Mouse (Mus musculus) spleen, embryonic (tissue): Measurements from ENCODE around the gene Pi4kb.

ENCODE experiments used
- CTCF ChIA-PET: fragments of 350-600 bp; sonication (Branson Sonifier 250); formaldehyde crosslinking; loops from one replicate; lab custom pipeline; 2022; lab: Charles Lee

Gene Pi4kb

DNA sequence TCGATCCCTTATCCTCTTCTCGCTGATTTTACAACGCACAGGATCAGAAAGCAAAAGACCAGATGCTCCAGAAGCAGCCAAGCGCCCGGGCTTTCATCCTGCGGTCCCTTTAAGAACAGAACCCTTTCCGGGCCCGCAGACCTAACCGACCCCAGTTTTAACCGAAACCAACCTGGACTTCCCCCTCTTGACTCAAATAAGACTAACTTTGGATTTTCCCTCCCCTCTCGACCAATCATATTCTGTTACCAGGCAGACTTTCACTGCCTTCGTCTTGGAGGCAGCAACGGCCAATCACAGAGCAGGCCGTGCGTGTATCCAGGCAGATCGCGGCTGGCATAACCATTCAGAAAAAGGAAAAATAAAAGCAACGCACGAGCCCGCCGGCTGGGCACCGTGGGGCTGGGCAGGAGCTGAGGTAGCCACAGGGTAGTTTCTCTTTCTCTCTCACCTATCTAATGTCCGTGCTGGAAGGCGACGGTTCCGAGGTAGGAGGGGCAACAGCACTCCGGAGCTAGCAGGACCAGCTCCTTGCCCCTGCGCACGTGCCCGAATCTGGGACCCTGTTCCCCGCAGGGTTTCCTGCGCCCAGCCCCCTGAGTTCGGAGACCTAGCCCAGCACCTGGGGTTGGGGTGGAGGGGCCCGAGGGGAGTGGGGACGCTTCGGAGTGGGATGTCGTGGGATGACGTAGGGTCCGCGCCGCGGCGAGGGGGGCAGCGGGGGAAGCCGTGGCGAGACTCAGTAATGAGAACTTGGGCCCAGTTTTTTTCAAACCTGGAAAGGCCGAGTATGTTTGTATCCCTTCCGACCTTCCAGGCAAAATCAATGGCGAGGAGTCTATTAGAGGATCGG lies 20.5 kb upstream of the Pi4kb start, which contains the start of gene Rfx5:
Gene Rfx5, plus strand, starts transcription at position 312 of the 853 bp plus-strand sequence.
- CTCF ChIA-PET = interaction anchor here (0.8 kb wide), 1 partner anchor 9 kb away, joined by 8 read pairs; no protein-coding TSS in a partner anchor

DNA sequence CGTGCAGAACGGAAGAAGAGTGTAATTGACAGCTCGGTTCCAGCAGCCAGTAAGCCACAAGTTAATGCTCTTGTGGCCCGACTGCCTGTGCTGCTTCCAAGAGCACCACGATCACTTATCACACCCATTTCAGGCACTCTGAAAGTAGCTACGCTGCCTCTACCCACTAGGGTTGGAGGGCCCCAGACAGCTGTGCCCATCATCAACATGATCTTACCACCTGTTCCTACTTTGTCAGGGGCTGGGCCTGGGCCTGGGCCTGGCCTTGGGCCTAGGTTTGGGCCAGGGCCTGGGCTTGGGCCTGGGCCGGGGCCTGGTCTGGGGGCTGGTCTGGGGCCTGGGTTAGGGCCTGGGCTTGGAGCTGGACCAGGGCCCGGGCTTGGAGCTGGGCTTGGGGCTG lies 16.2 kb upstream of the Pi4kb start:
- CTCF ChIA-PET = interaction anchor here (0.6 kb wide), 1 partner anchor 34 kb away, joined by 3 read pairs; no protein-coding TSS in a partner anchor

DNA sequence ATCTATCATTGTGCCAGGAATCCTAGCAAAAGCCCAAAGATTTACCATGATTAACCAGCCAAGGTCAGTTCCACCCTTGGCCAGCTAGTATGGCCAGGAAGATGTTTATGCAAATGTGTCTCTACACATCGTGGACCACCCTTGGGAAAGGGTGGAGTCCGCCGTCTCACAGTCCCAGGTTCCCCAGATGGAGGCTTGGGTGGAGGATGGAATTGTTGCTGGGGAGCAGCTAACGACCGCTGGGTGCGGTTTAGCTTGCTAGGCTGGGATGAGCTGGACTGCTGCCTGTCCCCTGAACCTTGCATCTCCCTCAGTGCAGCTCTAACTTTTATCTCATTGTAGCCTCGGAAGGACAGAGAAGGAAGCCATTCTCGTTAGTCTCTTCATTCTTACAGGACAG lies 14.7 kb upstream of the Pi4kb start:
- CTCF ChIA-PET = no interaction called here

DNA sequence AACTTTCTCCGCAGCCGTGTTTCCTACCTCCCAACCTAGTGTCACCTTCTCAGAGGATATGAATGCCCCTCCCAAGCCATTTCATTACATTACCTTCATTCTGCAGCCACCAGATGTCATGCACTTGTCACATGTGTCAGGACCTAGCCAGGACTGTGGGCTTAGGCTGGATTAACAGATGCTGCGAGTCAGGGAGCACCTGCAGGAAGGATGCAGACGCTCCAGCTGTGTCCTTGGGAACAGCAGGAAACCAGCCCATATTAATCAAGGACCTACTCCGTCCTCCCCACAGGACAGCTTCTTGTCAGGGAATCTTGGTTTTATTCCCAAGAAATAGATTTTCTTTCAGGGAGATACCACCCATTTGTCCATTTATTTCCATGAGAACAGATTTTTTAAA lies 14.2 kb upstream of the Pi4kb start:
- CTCF ChIA-PET = no interaction called here

DNA sequence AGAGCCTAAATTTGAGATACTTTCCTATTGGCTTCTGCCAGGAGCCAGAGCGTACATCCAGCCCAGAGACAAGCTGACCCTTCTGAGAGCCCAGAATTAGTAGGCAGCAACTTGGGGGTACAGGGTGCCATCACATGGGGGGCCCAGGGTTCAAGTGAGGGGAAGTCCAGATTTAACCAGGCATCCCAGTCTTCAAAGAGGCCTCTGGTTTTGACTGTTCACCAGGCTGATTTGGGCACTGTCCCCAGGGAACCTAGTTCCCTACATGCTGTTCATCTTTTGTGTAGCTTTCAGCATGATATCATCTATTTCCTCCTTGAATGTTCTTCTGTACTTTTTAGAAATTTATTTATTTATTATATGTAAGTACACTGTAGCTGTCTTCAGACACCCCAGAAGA lies 9.5 kb upstream of the Pi4kb start:
- CTCF ChIA-PET = interaction anchor here (0.7 kb wide), 1 partner anchor 17 kb away, joined by 3 read pairs; no protein-coding TSS in a partner anchor

DNA sequence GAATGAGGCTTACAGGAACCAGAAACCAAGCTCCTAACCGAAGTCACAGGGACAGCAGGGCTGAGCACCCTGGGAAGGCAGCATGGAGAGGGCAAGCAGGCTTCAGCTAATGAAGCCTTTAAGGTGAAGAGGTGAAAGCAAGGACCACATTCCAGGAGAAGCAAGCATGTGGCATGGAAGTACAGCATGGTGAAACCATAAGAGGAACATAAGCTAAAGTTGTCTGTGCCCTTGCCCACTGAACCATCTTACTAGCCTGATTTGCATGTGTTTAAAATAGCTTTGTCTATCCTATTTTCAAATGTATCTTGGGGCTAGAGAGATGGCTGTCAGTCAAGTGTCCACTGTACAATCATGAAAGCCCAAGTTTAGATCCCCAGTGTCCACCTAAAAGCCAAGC lies 8.7 kb upstream of the Pi4kb start:
- CTCF ChIA-PET = no interaction called here

DNA sequence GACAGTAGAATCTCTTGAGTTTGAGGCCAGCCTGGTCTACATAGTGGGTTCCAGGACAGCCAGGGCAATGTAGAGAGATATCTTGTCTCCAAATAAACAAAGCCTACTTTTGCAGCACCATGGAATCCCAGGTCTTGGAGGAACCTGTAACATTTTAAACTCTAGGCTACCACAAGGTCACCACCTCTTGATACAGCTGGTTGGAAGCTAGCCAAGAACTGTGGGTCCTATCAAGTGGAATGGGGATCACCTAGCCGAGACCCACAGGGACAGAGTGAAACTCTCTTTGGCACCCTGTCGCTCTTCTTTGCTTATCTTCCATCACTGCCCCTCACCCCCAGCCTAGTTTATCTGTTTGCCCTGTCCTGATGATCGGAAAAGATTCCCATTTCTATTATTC lies 2.0 kb upstream of the Pi4kb start:
- CTCF ChIA-PET = no interaction called here

DNA sequence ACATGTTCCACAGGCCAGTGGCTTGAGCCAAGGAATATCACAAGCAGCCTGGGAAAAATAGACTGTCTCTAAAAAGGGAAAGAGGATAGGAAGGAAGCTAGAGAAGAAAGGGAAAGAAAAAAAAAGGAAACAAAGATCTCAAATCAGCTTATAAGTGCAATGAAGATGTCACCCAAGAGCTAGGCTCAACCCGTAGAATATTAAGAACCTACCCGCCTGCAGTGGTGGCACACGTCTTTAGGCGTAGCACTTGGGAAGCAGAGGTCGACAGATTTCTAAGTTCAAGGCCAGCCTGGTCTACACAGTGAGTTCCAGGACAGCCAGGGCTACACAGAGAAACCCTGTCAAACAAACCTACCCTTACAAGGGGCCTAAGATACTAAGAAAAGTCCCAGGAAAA lies 911 bp upstream of the Pi4kb start:
- CTCF ChIA-PET = interaction anchor here (0.7 to 1.5 kb wide), 2 partner anchors 23 to 26 kb away, joined by 4 to 27 read pairs; no protein-coding TSS in a partner anchor

DNA sequence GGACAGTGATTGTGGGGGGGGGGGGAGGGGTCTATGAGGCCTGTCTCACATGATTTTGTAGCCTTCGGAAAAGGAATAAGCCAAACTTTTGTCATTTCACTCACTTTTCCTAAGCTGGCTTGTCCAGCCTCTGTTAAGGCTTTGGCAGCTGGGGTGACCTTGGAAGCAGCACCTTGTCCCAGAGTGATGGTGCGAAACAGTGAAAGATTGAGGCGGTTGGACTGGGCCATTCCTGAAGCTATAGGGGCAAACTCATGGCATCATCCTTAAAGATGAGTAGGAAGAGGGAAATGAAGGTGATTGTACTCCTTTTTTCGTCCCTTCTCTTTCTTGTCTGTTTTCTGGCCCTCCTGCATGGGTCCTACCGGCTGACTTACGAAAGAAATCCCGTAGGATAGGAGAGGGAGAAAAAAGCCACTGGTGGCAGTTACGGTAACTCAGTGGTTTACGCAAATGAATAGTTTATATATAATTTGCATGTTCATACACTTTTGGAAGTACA lies 454 bp upstream of the Pi4kb start:
- CTCF ChIA-PET = interaction anchor here (0.7 to 1.5 kb wide), 2 partner anchors 23 to 26 kb away, joined by 4 to 27 read pairs; no protein-coding TSS in a partner anchor

DNA sequence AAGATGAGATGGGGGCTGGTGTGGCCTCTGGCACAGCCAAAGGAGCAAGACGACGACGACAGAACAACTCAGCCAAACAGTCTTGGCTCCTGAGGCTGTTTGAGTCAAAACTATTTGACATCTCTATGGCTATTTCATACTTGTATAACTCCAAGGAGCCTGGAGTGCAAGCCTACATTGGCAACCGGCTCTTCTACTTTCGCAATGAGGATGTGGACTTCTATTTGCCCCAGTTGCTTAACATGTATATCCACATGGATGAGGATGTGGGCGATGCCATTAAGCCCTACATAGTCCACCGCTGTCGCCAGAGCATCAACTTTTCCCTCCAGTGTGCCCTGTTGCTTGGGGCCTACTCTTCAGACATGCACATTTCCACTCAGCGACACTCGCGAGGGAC lies 9.8 kb downstream of the Pi4kb start:
- CTCF ChIA-PET = no interaction called here

DNA sequence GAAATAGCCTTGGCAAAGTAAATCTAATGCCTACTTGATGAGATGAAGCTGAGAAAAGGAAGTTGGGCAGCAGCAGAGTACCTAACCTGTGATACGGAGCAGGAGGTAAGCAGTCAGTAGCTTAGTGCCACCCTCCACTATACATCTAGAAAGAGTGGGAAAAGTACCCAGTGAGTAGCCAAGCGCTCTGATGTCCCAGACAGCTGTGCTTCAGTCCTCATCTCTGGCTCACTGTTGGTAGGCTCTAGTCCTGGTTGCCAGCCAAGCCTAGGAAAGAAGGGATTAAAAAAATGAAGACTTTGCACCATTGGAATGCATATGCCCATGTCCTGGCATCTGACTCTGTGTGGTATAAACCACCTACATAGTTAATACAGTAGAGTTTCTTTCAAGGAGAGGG lies 11.0 kb downstream of the Pi4kb start:
- CTCF ChIA-PET = no interaction called here

DNA sequence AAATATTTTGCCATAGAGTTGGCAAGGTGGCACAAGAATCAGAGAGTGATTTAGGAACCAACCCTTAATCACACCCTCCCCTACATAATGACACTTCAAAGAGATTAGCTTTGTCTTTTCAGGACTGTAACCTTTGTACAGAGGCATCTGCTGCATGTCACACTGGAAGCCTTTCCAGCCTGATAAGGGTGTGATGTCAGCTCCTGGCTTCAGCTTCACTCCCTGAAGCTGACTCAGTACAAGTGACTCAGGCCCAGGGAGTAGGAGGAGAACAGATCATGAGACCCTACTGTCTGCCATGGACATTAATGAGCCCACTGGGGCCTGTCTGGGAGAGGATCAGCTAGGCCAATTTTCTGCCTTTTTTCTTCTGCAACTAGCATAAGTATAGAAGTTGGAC lies 13.0 kb downstream of the Pi4kb start:
- CTCF ChIA-PET = no interaction called here

DNA sequence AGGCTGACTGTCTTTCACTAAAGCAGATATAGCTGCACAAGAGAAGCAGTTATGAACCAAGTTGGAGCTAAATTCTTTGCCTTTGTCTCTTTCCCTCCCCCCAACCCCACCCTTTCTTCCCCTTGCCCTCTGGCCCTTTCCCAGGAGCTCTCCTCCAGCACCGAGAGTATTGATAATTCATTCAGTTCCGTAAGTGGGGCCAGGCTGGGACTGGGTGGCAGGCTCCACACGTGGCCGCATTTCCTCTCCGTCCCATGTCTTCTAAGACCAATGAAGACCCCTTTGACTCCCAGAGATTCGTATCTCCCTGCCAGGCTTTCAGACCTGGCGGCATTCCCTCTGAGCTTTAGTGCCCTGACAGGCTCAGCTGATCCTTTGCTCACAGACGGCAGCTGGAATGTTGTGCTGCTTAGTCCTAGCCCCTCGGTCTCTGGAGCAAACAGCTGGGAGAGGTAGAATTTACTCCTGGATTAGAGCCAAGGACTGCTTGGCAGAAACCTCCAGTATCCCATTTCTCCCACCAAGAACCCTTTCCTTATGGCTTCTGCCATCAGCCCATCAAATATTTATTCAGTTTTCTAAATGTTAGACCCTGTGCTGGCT lies 14.7 kb downstream of the Pi4kb start:
- CTCF ChIA-PET = no interaction called here

DNA sequence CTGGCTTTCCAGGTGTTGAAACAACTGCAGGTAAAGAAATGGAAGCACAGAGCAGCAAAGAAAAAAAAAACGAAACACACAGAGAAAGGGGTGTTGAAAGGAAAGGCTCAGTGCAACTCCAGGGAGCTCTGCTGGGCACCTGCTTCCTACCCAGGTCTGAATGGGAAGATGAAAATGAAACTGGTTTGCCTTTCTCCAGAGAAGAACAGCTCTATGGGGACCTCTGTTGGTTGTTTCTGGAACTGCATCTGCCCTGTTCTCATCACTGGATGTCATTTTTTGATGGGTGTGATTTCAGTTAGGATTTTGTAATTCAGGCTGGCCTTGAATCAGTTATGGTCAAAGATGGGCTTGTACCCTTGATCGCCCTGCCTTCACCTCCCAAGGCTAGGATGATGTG lies 22.4 kb downstream of the Pi4kb start:
- CTCF ChIA-PET = interaction anchor here (0.8 to 2.5 kb wide), 2 partner anchors 23 to 49 kb away, joined by 4 to 9 read pairs; partner anchors contain the start of gene Pi4kb

DNA sequence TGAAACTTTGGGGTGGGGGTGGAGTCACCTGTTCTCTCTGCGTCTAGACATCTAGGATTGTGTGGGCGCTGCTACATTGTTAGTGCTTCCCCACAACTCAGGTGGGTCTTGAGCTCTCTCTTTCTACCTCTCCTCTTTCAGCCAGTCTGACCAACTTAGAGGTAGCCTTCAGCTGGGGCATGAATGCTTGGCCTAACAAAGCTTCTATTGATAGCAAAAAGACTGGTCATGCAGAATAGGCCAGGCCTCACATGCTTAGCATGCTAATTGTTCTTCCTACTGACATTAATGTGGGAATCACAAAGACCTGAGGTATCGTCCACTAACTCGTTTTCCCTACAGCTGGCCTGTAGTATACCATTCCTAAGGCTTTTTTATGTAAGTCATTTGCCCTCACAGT lies 28.0 kb downstream of the Pi4kb start:
- CTCF ChIA-PET = interaction anchor here (0.6 kb wide), 1 partner anchor 439 kb away, joined by 3 read pairs; no protein-coding TSS in a partner anchor

DNA sequence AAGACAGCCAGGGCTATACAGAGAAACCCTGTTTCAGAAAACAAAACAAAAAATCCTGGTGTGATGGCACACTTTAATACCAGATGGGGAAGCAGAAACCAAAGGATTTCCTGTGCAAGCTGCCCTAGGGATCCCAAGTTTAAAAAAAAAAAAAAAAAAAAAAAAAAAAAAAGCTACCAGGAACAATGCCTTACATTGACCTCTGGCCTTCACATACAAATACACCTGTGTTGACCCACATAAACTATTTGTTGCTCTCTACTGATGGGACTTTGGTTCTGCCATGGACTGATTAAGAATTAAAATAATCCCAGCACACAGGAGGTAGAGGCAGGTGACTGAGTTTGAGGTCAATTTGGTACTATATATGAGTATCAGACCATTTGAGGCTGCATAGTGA lies 28.7 kb downstream of the Pi4kb start:
- CTCF ChIA-PET = interaction anchor here (0.6 kb wide), 1 partner anchor 438 kb away, joined by 3 read pairs; no protein-coding TSS in a partner anchor

DNA sequence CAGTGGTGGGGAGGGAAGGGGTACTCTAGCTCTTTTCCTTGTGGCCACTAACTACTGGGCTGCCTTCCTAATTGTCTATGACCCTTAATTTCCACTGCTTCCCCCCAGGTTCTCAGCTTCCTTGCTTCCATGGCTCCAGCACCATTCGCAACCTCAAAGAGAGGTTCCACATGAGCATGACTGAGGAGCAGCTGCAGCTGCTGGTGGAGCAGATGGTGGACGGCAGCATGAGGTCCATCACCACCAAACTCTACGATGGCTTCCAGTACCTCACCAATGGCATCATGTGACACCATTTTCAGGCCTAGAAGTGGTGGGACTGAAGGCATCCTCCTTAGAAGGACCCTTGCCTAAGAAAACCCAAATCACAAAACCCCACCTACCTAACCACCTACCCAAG lies 31.1 kb downstream of the Pi4kb start:
- CTCF ChIA-PET = no interaction called here

DNA sequence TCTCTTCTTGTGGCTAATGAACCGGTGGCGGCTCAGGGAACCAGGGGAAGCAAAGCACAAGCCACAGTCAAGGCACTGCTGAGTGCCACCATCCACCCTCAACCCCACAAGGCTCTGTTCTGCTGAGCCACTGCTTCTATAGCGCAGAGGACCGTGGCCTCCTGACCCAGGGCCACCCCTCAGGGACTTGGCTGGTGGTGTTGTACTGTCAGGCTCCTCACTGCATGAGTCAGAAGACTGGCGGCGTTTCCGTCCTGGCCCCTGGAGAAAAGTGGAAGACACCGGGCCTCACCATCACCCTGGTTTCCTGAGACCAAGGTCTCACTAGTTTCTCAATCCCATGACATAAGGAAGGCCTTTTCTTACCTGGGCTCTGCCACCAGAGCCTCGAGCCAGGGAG lies 33.2 kb downstream of the Pi4kb start:
- CTCF ChIA-PET = no interaction called here

DNA sequence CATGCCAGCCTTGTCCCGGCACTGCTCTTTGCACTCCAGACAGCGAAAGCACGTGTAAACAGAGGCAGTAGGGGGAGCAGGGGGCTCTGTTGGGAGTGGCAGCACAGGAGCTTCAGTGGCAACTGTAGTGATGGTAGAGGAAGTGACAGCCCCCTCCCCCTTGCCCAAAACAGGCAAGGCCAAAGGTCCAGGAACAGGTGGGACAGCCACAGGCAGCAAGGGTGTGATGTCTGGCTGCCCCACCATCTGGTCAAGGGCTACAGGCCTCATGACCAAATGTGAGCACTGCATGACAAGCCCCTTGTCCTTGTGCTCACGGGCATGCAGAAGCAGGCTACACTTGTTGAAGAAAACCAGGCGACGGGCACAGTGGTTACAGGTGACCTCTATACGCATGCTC lies 35.9 kb downstream of the Pi4kb start:
- CTCF ChIA-PET = no interaction called here

DNA sequence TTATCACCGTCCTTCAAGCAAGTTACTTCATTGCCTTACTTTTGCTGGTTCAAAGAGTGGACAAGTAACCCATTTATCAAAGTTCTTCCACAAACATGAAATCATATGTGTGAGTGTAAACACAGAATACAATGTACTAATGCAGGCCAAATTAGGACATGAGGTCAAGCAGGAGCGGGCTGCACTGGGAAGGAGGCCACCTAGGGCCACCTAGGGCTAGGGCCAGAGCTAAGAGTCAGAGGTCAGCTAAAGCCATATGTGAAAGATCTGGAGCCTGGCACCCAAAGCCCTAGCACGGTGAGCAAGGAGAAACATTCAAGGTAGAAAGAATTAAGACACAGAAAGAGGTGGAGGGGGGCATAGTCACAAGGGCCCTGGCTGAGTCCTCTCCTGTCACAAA lies 38.5 kb downstream of the Pi4kb start:
- CTCF ChIA-PET = no interaction called here

DNA sequence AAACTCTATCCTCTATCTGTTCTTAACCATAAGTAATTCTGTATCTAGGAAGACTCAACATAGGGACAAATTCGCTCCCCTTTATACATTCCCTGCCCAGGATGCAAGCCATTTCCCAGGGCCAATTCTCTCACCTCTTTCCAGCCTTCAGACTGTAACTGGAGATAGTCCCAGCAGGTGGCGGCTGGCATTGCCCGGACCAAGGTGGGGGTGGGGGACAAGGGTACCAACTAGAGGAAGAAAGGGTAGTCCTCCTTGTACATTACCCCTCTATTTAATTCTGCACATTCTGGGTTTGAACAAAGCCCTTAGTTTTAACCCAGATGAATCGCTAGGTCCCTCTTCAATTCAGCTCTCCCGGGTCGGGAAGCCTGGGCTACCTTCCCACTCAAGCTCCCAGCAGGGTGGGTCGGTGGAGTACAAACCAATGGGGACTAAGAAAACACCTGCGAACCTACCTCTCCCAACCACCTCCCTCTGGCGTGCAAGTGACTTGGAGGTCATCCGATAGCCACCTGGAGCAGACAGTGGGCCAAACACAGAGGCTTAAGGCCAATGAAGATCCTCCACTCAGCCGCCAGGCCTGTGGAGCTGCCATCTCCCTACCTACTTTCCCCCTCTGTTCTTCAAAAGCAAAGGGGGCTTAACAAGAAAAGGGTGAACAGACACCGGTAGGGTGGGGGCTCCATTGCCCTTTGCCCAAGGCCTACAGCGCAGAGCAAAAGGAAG lies 39.3 kb downstream of the Pi4kb start:
- CTCF ChIA-PET = interaction anchor here (0.5 kb wide), 1 partner anchor 1713 kb away, joined by 4 read pairs; no protein-coding TSS in a partner anchor
